Mouse (Mus musculus): ENCODE measurements around the gene Ddit4. TPM values are rescaled to one million over a fixed set of nuclear protein-coding genes. Genes with fewer than 3 reads are reported as not detected.

Ddit4 gene
- polyA plus RNA-seq, 1 experiment = 48.3 TPM

DNA sequence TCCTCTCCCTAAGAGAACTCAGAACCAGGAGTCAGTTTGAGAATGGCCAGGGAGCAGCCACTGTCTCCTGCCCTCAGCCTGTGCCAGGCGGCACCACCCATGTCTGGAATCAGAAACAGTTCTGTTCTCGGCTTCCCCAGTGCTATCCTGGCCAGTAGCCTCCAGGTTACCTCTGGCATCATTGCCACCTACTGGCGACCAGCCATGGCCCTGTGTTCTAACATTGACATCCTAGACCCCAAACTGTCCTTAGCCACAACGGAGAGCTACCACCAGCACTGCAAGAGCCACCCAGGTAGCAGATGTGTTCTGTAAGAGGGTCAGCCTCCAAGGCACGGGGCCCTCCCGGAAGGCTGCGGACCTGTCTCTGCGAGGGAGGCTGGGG lies 49.0 kb downstream of the Ddit4 start:
- H3K27ac ChIP-seq (ENCODE audit: insufficient read depth, low read length) = no peak overlapping the region
- WGBS = 62% methylated on average over 8 of the region's 8 CpGs

DNA sequence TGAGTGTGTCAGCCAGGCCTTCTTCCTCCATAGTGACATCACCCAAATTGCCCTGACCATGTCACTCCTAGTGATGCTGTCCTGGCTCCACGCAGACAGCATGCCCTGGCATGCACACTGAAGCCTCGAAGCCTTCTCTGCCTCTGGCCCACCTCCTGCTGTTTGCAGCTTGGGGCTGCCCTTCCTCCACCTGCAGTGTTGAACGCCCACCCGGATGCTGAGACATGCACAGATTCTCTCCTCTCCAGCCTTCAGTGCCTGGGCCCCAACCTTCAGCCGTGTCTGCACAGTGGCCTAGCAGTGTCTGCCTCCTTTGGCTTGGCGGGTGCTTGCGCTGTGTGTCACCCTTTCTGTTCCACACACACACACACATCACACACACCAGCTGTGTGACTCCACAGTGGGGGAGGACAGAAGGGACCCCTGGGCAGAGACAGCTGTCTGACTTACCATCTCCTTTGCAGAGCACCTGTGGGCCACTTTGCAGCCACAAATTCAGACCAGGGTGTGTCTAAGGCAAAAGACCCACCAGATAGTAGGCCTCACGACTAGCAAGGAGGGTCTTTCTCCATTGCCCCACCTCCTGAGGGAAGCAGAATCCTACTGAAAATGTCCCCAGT lies 49.5 kb downstream of the Ddit4 start:
- no peak for TF ChIP-seq CTCF (IDR thresholded peaks at IDR 0.05; ENCODE audit: borderline replicate concordance, insufficient read depth, low read depth, low read length)
- TF ChIP-seq POLR2A (IDR thresholded peaks at IDR 0.05; ENCODE audit: borderline replicate concordance, insufficient read depth, low read length) = no peak
- H3K4me3 ChIP-seq (replicated peaks; ENCODE audit: insufficient read depth, low read depth, low read length) = no peak overlapping the region
- peak in 1 of 2 experiments; percentile 6 for DNase-seq
- H3K27ac ChIP-seq (ENCODE audit: insufficient read depth, low read length) = no peak overlapping the region
- WGBS = 66% methylated on average over 8 of the region's 8 CpGs
- peaks cover 16% of the 10 kb centered on the region for H3K4me1 ChIP-seq (ENCODE audit: control insufficient read depth, insufficient read depth, low read length)
- no peaks in the 10 kb centered on the region for H3K27me3 ChIP-seq (ENCODE audit: control insufficient read depth, insufficient read depth, low read length)

More for the DNA sequence above, 49.0 kb downstream of the Ddit4 start:
- TF ChIP-seq CTCF (IDR thresholded peaks at IDR 0.05; ENCODE audit: borderline replicate concordance, insufficient read depth, low read depth, low read length) (no peak), POLR2A (IDR thresholded peaks at IDR 0.05; ENCODE audit: borderline replicate concordance, insufficient read depth, low read length) (no peak)
- Histone ChIP-seq H3K4me1 (ENCODE audit: control insufficient read depth, insufficient read depth, low read length) (peaks cover 19% of the 10 kb centered on the region), H3K27me3 (ENCODE audit: control insufficient read depth, insufficient read depth, low read length) (no peaks in the 10 kb centered on the region), H3K4me3 (replicated peaks; ENCODE audit: insufficient read depth, low read depth, low read length) (no peak overlapping the region)
- peak in 1 of 2 experiments; percentile 19 for DNase-seq

DNA sequence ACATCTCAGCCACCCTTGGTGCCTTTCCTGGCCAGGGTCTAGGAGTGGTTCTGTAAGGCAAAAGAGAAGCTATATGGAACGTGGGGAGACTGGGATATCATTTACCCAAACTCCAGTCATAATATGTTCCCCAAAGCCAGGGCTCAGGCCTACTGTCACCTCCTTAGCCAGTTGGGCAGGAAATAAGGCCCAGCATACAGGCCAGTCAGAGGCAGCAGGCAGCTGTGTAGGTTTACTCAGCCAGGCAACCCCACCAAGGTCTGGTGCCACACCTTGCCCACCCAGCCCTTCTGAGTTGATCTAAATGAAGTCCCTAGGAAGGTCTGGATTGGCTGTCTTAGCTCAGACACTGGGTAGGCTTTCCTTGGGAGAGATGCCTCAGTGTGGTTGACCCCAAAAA lies 50.2 kb downstream of the Ddit4 start:
- peak in 1 of 2 experiments; percentile 4 for DNase-seq
- H3K27me3 ChIP-seq (ENCODE audit: control insufficient read depth, insufficient read depth, low read length) = no peaks in the 10 kb centered on the region
- H3K4me3 ChIP-seq (replicated peaks; ENCODE audit: insufficient read depth, low read depth, low read length) = no peak overlapping the region
- WGBS = 80% methylated on average over 1 of the region's 1 CpGs
- peaks cover 16% of the 10 kb centered on the region for H3K4me1 ChIP-seq (ENCODE audit: control insufficient read depth, insufficient read depth, low read length)
- no peak overlapping the region for H3K27ac ChIP-seq (ENCODE audit: insufficient read depth, low read length)
- TF ChIP-seq CTCF (IDR thresholded peaks at IDR 0.05; ENCODE audit: borderline replicate concordance, insufficient read depth, low read depth, low read length) (no peak), POLR2A (IDR thresholded peaks at IDR 0.05; ENCODE audit: borderline replicate concordance, insufficient read depth, low read length) (no peak)

DNA sequence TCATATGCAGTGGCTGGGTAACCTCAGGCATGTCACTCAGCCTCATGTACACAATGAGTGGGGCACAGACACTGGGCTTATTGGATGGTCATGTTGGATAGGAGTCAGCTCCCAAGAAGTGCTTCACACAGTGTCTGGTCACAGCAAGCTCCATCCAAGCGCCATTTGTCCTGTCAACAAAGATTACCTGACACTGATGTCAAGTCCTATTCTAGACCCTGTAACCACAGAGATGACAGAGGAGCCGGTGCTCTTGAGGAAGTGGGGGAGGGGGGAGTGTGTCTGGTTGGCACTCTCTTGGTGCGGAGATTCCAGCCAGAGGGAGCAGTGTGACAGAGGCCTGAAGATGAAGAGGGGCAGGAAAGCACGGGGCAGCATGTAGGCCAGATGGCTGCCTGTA lies 50.7 kb downstream of the Ddit4 start:
- peak in 1 of 2 experiments; percentile 31 for DNase-seq
- no peak for TF ChIP-seq CTCF (IDR thresholded peaks at IDR 0.05; ENCODE audit: borderline replicate concordance, insufficient read depth, low read depth, low read length)
- no peak for TF ChIP-seq POLR2A (IDR thresholded peaks at IDR 0.05; ENCODE audit: borderline replicate concordance, insufficient read depth, low read length)
- Histone ChIP-seq H3K27me3 (ENCODE audit: control insufficient read depth, insufficient read depth, low read length) (no peaks in the 10 kb centered on the region), H3K4me1 (ENCODE audit: control insufficient read depth, insufficient read depth, low read length) (peaks cover 16% of the 10 kb centered on the region), H3K27ac (ENCODE audit: insufficient read depth, low read length) (no peak overlapping the region; the same call in 1 of the 2 replicates), H3K4me3 (replicated peaks; ENCODE audit: insufficient read depth, low read depth, low read length) (no peak overlapping the region)
- WGBS = 28% methylated on average over 4 of the region's 4 CpGs

DNA sequence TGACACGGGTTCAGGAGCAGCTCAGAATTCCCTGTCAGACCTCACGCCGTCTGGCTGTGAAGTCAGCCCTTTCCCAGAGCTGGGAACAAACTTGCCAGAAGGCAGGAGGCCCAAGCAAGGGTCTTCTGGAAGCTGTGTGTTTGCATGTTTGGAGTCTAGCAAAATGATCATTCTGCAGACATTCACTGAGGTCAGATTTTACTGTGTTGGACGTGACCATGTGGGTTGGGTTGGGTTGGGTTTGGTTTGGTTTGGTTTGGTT lies 51.5 kb downstream of the Ddit4 start:
- no peak for DNase-seq
- no peaks in the 10 kb centered on the region for H3K27me3 ChIP-seq (ENCODE audit: control insufficient read depth, insufficient read depth, low read length)
- H3K4me1 ChIP-seq (ENCODE audit: control insufficient read depth, insufficient read depth, low read length) = peaks cover 16% of the 10 kb centered on the region
- WGBS = 40% methylated on average over 4 of the region's 4 CpGs
- no peak for TF ChIP-seq CTCF (IDR thresholded peaks at IDR 0.05; ENCODE audit: borderline replicate concordance, insufficient read depth, low read depth, low read length)
- no peak for TF ChIP-seq POLR2A (IDR thresholded peaks at IDR 0.05; ENCODE audit: borderline replicate concordance, insufficient read depth, low read length)
- peak overlapping the region; percentile 65 for H3K27ac ChIP-seq (ENCODE audit: insufficient read depth, low read length)
- H3K4me3 ChIP-seq (replicated peaks; ENCODE audit: insufficient read depth, low read depth, low read length) = no peak overlapping the region

Other genes with a start within 250 kb of the Ddit4 start
- 166 and 174 TPM in 2 replicates for gene Micu1, start 249.4 kb downstream of the Ddit4 start, polyA plus RNA-seq (2012; rRNA removed)
- gene Dnajb12, start 72.3 kb downstream of the Ddit4 start, polyA plus RNA-seq (2012; rRNA removed) = 48.6 and 52.3 TPM in 2 replicates
- gene Ascc1, start 51.0 kb upstream of the Ddit4 start, polyA plus RNA-seq (2012; rRNA removed) = 25.4 and 28.8 TPM in 2 replicates
- 93.2 and 95.5 TPM in 2 replicates for gene Anapc16, start 51.3 kb upstream of the Ddit4 start, polyA plus RNA-seq (2012; rRNA removed)
- gene Spock2, start 154.4 kb upstream of the Ddit4 start, polyA plus RNA-seq (2012; rRNA removed) = 499 and 502 TPM in 2 replicates